Mouse (Mus musculus) erythroblast, embryonic 14.5 days (primary cell): ENCODE results near the gene Pbrm1.

Experiments
- GATA1 ChIP-seq: IDR thresholded peaks from 2 replicates; pipeline ENCODE4 v1.6.1; 2012; ENCODE audit warnings: low read length, inconsistent platforms, mixed read lengths
- TAL1 ChIP-seq: IDR thresholded peaks from 3 replicates; pipeline ENCODE4 v1.6.1; 2012; ENCODE audit warnings: low read length, inconsistent platforms, mixed read lengths

DNA sequence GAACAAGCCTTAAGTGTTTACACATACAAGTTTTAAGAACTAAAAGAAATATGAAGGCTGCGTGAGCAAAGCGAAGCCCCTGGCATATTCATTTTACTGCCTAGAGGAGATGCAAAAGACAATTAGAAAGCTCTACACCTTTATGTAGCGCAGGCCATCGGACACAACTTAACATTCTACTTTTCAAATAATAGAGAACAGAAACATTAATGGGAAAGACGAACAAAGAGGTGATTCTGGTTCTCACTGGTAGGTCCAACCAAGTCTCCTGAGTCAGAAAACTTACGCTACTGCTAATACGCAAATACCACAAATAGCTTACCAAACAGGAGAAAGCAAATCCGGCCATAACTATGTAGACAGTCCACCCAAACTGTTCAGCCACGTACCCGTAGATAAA, 18.6 kb upstream of the Pbrm1 start:
- TF ChIP-seq TAL1 (no peak), GATA1 (no peak)
